Mouse (Mus musculus) heart, adult 2 months (tissue): ENCODE measurements around the gene Tex38. TPM values are rescaled to one million over a fixed set of nuclear protein-coding genes. Genes with fewer than 3 reads are reported as not detected.

Experiments used
- DNase-seq, 2 experiments: peaks; one replicate each; pipeline ENCODE4 v3.0.0; 2021
- H3K27ac ChIP-seq: fragments of 200-600 bp; 2 replicates; pipeline ENCODE4 v1.8.1; 2022
- H3K27me3 ChIP-seq: fragments of 200-500 bp; 2 replicates; pipeline ENCODE4 v1.6.1; 2012; ENCODE audit warnings: mild to moderate bottlenecking, low read length, inconsistent platforms, mixed read lengths; ENCODE audit not compliant: control insufficient read depth, insufficient read depth
- H3K36me3 ChIP-seq: fragments of 200-500 bp; 2 replicates; pipeline ENCODE4 v1.6.1; 2012; ENCODE audit warnings: low read length, inconsistent platforms; ENCODE audit not compliant: control insufficient read depth, insufficient read depth
- H3K4me1 ChIP-seq: fragments of 200-500 bp; 2 replicates; pipeline ENCODE4 v1.6.1; 2011; ENCODE audit warnings: low read length; ENCODE audit not compliant: control insufficient read depth, insufficient read depth
- H3K4me3 ChIP-seq: fragments of 200-600 bp; 2 replicates; pipeline ENCODE4 v1.8.1; 2022
- H3K79me2 ChIP-seq: fragments of 200-500 bp; replicated peaks from 2 replicates; pipeline ENCODE4 v1.6.1; 2012; ENCODE audit warnings: mild to moderate bottlenecking, inconsistent platforms, low read length, moderate library complexity, mixed read lengths; ENCODE audit not compliant: control insufficient read depth, insufficient read depth
- H3K9ac ChIP-seq: fragments of 200-500 bp; 2 replicates; pipeline ENCODE4 v1.6.1; 2012; ENCODE audit warnings: low read depth, mild to moderate bottlenecking, control low read depth, inconsistent platforms, low read length, mixed read lengths
- CTCF ChIP-seq: fragments of 200-600 bp; IDR thresholded peaks from 2 replicates; pipeline ENCODE4 v1.8.1; 2022; ENCODE audit warnings: antibody characterized with exemption, mild to moderate bottlenecking, moderate library complexity
- EP300 ChIP-seq: fragments of 200-500 bp; IDR thresholded peaks from 2 replicates; pipeline ENCODE4 v1.6.1; 2011; ENCODE audit warnings: low read depth, low read length, control low read depth; ENCODE audit not compliant: insufficient read depth
- POLR2A ChIP-seq: fragments of 200-500 bp; IDR thresholded peaks from 2 replicates; pipeline ENCODE4 v1.6.1; 2011; ENCODE audit warnings: mild to moderate bottlenecking, low read depth, low read length, control low read depth; ENCODE audit not compliant: insufficient read depth
- WGBS: fragments of 180-500 bp; shearing (Covaris S2); methylation state at CpG from one replicate; pipeline ENCODE4 v1.1.7; 2018; 5-methylcytosine and 5-hydroxymethylcytosine counted together
- intact Hi-C: fragments of 180-260 bp; cut with DNase I; formaldehyde crosslinking; loops from one replicate; pipeline ENCODE4 v1.15.1; 2025
- polyA plus RNA-seq: library from polyadenylated mRNA; depleted of rRNA; stranded (reverse); fragments of >200 nt; gene quantifications from 2 replicates; pipeline ENCODE4 v1.2.3, GENCODE M21; 2012
- total RNA-seq, 2 experiments: library from RNA; stranded (reverse); gene quantifications; 2 replicates each; pipeline ENCODE4 v1.2.3; 2021

The Tex38 gene
- total and polyA plus RNA-seq, 3 experiments: 0.39 to 1.2 (median 0.94) TPM

- H3K4me3 ChIP-seq: no peak overlapping the region
- H3K4me1 ChIP-seq: peaks cover 4% of the 10 kb centered on the region
- no peaks in the 10 kb centered on the region for H3K79me2 ChIP-seq
- no peak for DNase-seq
- intact Hi-C loops: no loop called here
- TF ChIP-seq POLR2A (no peak), CTCF (peak; percentile 31)
- no peak overlapping the region for H3K9ac ChIP-seq
- H3K27ac ChIP-seq: no peak overlapping the region
- H3K36me3 ChIP-seq: peaks cover 13% of the 10 kb centered on the region
- no peaks in the 10 kb centered on the region for H3K27me3 ChIP-seq
Measured at GRCm38 (mm10) chr4:115742658-115743057, 38.2 kb downstream of the Tex38 start.

GRCm38 (mm10) chr4:115738481-115738985 lies 42.3 kb downstream of the Tex38 start:
- peaks cover 11% of the 10 kb centered on the region for H3K36me3 ChIP-seq
- no peak overlapping the region for H3K27ac ChIP-seq
- WGBS: 35% methylated on average over 13 of the region's 13 CpGs
- intact Hi-C loops: loop anchor here (5.0 kb wide), 1 partner anchor 99 kb away; the partner anchor contains the start of gene Mknk1
- no peaks in the 10 kb centered on the region for H3K27me3 ChIP-seq
- peak in 1 of 2 experiments; percentile 21 for DNase-seq
- H3K4me3 ChIP-seq: peak overlapping the region; percentile 84
- no peak for TF ChIP-seq EP300
- no peak for TF ChIP-seq POLR2A
- no peak for TF ChIP-seq CTCF
- H3K4me1 ChIP-seq: peaks cover 4% of the 10 kb centered on the region
- no peaks in the 10 kb centered on the region for H3K79me2 ChIP-seq
- H3K9ac ChIP-seq: peak overlapping the region; percentile 85; the same call in 1 of the 2 replicates

GRCm38 (mm10) chr4:115737551-115738041 lies 43.2 kb downstream of the Tex38 start, which contains the start of gene Efcab14:
Gene Efcab14 (plus strand): TSS chr4:115737744.
- intact Hi-C loops: loop anchor here (5.0 kb wide), 1 partner anchor 100 kb away; the partner anchor contains the start of gene Mknk1
- Histone ChIP-seq H3K9ac (peak within 1 kb of the TSS; percentile 85), H3K4me3 (peak within 1 kb of the TSS; percentile 84), H3K4me1 (peaks cover 3% of the 10 kb centered on the region), H3K27ac (peak within 1 kb of the TSS; percentile 88), H3K79me2 (no peaks in the 10 kb centered on the region), H3K27me3 (no peaks in the 10 kb centered on the region), H3K36me3 (peaks cover 7% of the 10 kb centered on the region)
- peak; percentile 99 for DNase-seq
- TF ChIP-seq CTCF: peak; percentile 65
- TF ChIP-seq POLR2A: peak; percentile 66
- 0 out of 2 replicates have a peak, but pooled peaks have one; percentile 6 for TF ChIP-seq EP300
- under 1% methylated on average over 45 of the region's 45 CpGs for WGBS

- Histone ChIP-seq H3K79me2 (no peaks in the 10 kb centered on the region), H3K4me3 (no peak overlapping the region), H3K27me3 (no peaks in the 10 kb centered on the region), H3K4me1 (peaks cover 5% of the 10 kb centered on the region), H3K27ac (no peak overlapping the region), H3K36me3 (peaks cover 7% of the 10 kb centered on the region), H3K9ac (no peak overlapping the region)
- 63% methylated on average over 4 of the region's 4 CpGs for WGBS
- DNase-seq: no peak
- TF ChIP-seq EP300 (no peak), CTCF (no peak), POLR2A (no peak)
- intact Hi-C loops: loop anchor here (5.0 kb wide), 2 partner anchors 102 to 167 kb away; partner anchors contain the start of gene Mknk1
Measured at GRCm38 (mm10) chr4:115734867-115735266, 46.0 kb downstream of the Tex38 start.

GRCm38 (mm10) chr4:115733746-115734145 lies 47.1 kb downstream of the Tex38 start:
- Histone ChIP-seq H3K36me3 (peaks cover under 1% of the 10 kb centered on the region; the same call in 1 of the 2 replicates), H3K9ac (no peak overlapping the region), H3K4me1 (peaks cover 5% of the 10 kb centered on the region), H3K79me2 (no peaks in the 10 kb centered on the region), H3K27ac (no peak overlapping the region), H3K4me3 (no peak overlapping the region), H3K27me3 (no peaks in the 10 kb centered on the region)
- TF ChIP-seq EP300 (no peak), POLR2A (no peak), CTCF (no peak)
- no peak for DNase-seq
- intact Hi-C loops: loop anchor here (5.0 kb wide), 1 partner anchor 169 kb away; no protein-coding TSS in a partner anchor
- WGBS: 60% methylated on average over 5 of the region's 5 CpGs

GRCm38 (mm10) chr4:115732223-115732818 lies 48.5 kb downstream of the Tex38 start:
- Histone ChIP-seq H3K27me3 (no peaks in the 10 kb centered on the region), H3K4me3 (no peak overlapping the region), H3K4me1 (peaks cover 2% of the 10 kb centered on the region), H3K9ac (no peak overlapping the region), H3K36me3 (no peaks in the 10 kb centered on the region), H3K79me2 (no peaks in the 10 kb centered on the region), H3K27ac (no peak overlapping the region)
- no peak for TF ChIP-seq CTCF
- TF ChIP-seq EP300: no peak
- TF ChIP-seq POLR2A: no peak
- DNase-seq: no peak
- 37% methylated on average over 3 of the region's 3 CpGs for whole genome bisulfite sequencing
- intact Hi-C loops: loop anchor here (5.0 kb wide), 1 partner anchor 170 kb away; no protein-coding TSS in a partner anchor
